Mouse (Mus musculus): Measurements from ENCODE around the gene Cdkl4. TPM values are rescaled to one million over a fixed set of nuclear protein-coding genes. Genes with fewer than 3 reads are reported as not detected.

The Cdkl4 gene
- total and polyA plus RNA-seq, 2 experiments from 2014 or later, result 0.05 TPM; not detected in 1

DNA sequence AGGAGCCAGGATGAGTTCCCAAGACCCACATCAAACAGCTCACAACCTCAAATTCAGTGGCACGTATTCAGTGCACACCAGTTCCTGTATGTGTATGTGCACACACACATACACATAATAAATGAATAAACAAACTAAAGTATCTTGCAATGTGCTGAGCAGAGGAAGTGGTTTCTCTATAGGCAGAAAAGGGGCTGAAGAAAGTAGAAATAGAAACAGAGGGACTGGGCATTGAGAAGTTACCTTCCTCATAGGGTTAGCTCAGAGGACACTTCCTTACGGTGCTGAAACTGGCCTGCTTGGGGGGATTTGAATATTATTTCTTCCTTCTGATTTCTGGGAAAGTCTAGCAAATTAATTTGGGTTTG is 75.8 kb downstream of the Cdkl4 start:
- Histone ChIP-seq H3K4me2 (ENCODE audit: low read depth, low read length) (no peak overlapping the region), H3K4me3 (ENCODE audit: low read depth, low read length) (no peak overlapping the region), H3K27me3 (ENCODE audit: control insufficient read depth, insufficient read depth, low read length) (no peaks in the 10 kb centered on the region), H3K27ac (ENCODE audit: low read depth) (no peak overlapping the region), H3K9me3 (replicated peaks; ENCODE audit: control insufficient read depth, low read length) (no peaks in the 10 kb centered on the region), H3K9ac (replicated peaks; ENCODE audit: low read depth, low read length) (no peak overlapping the region), H3K36me3 (replicated peaks; ENCODE audit: control insufficient read depth, insufficient read depth, low read length) (no peaks in the 10 kb centered on the region), H3K4me1 (ENCODE audit: control insufficient read depth, insufficient read depth) (no peaks in the 10 kb centered on the region; the same call in 1 of the 2 replicates)
- 69% methylated on average over 2 of the region's 2 CpGs for WGBS
- DNase-seq (ENCODE audit: low spot score) (no peak), ATAC-seq (ENCODE audit: insufficient read depth, low read depth) (no peak)
- no peak for TF ChIP-seq EP300 (IDR thresholded peaks at IDR 0.05; ENCODE audit: low read depth)

DNA sequence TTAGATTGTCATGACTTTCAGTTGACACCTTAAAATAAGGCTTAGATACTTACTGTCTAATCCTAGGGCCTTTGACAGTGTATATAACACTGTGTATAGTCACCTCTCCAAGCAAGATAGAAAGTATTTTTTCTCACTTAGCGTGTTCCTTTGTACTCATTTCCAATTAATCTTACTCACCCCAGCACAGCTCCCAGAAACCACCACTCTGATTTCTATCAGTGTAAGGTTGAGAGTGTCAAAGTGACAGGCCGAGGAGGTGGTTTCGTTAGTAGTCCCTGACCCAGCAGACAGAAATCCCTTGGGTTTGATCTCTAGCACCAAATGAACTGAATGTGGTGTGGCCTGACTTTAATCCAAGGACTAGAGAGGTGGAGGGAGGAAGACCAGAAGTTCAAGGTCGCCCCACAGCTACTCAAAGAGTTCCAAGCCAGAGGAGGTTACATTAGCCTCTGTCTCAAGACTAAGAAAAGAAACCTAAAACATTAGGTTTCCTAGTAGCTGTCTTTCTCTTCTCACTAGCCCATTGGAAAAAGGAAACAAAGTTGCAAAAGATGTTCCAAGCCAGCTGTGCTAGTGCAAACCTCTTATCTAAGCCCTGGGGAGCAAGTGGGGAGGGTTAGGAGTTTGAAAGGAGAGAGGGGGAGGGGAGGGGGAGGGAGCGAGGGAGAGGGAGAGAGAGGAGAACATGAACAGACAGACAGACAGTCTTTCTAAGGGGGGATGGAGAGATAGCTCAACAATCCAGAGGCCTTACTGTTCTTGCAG is 76.4 kb downstream of the Cdkl4 start:
- WGBS, result 63% methylated on average over 5 of the region's 5 CpGs
- Histone ChIP-seq H3K9me3 (replicated peaks; ENCODE audit: control insufficient read depth, low read length) (no peaks in the 10 kb centered on the region), H3K27ac (ENCODE audit: low read depth) (no peak overlapping the region), H3K36me3 (replicated peaks; ENCODE audit: control insufficient read depth, insufficient read depth, low read length) (no peaks in the 10 kb centered on the region), H3K27me3 (ENCODE audit: control insufficient read depth, insufficient read depth, low read length) (no peaks in the 10 kb centered on the region), H3K4me2 (ENCODE audit: low read depth, low read length) (no peak overlapping the region), H3K4me1 (ENCODE audit: control insufficient read depth, insufficient read depth) (no peaks in the 10 kb centered on the region; the same call in 1 of the 2 replicates), H3K4me3 (ENCODE audit: low read depth, low read length) (no peak overlapping the region), H3K9ac (replicated peaks; ENCODE audit: low read depth, low read length) (no peak overlapping the region)
- ATAC-seq (ENCODE audit: insufficient read depth, low read depth), result no peak
- DNase-seq (ENCODE audit: low spot score), result no peak
- TF ChIP-seq EP300 (IDR thresholded peaks at IDR 0.05; ENCODE audit: low read depth), result no peak

DNA sequence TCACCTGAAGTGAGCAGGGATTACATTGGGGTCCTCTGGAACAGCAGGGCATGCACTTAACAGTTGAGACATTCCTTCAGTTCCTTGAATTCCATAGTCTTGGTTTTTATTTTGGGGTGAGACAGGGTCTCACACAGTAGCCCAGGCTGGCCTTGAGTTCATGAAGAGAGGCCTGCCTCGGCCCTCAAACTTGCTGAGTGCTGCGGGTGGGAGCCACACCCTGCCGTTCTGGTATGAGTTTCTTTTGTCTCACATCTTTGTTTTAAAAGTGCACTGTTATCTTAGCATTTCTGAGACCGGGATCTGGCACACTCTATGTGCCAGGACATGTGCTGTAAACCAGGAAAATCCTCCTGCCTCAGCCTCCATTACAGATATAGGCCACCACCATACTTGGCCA is 77.6 kb downstream of the Cdkl4 start:
- H3K4me2 ChIP-seq (ENCODE audit: low read depth, low read length), result no peak overlapping the region
- WGBS, result 61% methylated on average over 4 of the region's 4 CpGs
- H3K27ac ChIP-seq (ENCODE audit: low read depth), result no peak overlapping the region
- no peak for TF ChIP-seq EP300 (IDR thresholded peaks at IDR 0.05; ENCODE audit: low read depth)
- TF ChIP-seq CTCF (IDR thresholded peaks at IDR 0.05; ENCODE audit: low read depth), result no peak
- no peaks in the 10 kb centered on the region; the same call in 1 of the 2 replicates for H3K4me1 ChIP-seq (ENCODE audit: control insufficient read depth, insufficient read depth)
- ATAC-seq (ENCODE audit: insufficient read depth, low read depth), result no peak
- H3K9ac ChIP-seq (replicated peaks; ENCODE audit: low read depth, low read length), result no peak overlapping the region
- no peaks in the 10 kb centered on the region for H3K27me3 ChIP-seq (ENCODE audit: control insufficient read depth, insufficient read depth, low read length)
- no peaks in the 10 kb centered on the region for H3K36me3 ChIP-seq (replicated peaks; ENCODE audit: control insufficient read depth, insufficient read depth, low read length)
- no peak overlapping the region for H3K4me3 ChIP-seq (ENCODE audit: low read depth, low read length)
- H3K9me3 ChIP-seq (replicated peaks; ENCODE audit: control insufficient read depth, low read length), result no peaks in the 10 kb centered on the region
- DNase-seq (ENCODE audit: low spot score), result no peak

DNA sequence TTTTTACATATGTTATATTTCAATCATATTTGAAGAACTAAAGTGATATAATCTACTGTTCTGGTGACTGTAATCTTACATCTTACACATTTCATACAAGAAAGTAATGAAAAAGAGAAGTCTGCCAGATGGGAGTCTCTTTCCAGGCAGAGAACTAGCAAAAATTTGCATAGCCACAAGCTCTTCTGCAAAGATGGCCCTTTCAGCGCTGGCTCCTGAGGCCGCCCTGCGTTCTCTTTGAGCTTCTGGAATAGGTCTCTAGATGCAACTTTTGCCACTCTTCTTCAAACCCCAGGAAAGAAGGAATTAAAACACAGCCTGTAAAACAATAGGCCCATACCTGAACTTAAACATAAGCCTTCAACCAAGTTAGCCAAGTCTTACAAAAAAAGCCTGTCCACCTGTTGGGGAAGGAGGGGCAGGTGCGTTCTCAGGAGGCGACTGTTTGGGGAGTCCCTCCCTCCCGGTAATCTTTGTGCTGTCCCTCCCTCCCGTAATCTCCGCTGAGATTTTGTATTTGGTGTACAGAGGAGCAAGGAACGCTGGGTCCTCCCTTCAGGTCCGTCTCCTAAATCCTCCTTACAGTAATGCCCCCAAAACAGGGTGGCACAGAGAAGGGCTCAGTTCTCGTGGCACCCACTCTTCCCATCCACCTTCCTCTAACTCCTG is 78.9 kb downstream of the Cdkl4 start:
- TF ChIP-seq CTCF (IDR thresholded peaks at IDR 0.05; ENCODE audit: low read depth) (no peak), EP300 (IDR thresholded peaks at IDR 0.05; ENCODE audit: low read depth) (no peak)
- Histone ChIP-seq H3K36me3 (replicated peaks; ENCODE audit: control insufficient read depth, insufficient read depth, low read length) (no peaks in the 10 kb centered on the region), H3K27me3 (ENCODE audit: control insufficient read depth, insufficient read depth, low read length) (no peaks in the 10 kb centered on the region), H3K4me1 (ENCODE audit: control insufficient read depth, insufficient read depth) (no peaks in the 10 kb centered on the region; the same call in 1 of the 2 replicates), H3K4me3 (ENCODE audit: low read depth, low read length) (no peak overlapping the region), H3K4me2 (ENCODE audit: low read depth, low read length) (no peak overlapping the region), H3K27ac (ENCODE audit: low read depth) (no peak overlapping the region), H3K9ac (replicated peaks; ENCODE audit: low read depth, low read length) (no peak overlapping the region), H3K9me3 (replicated peaks; ENCODE audit: control insufficient read depth, low read length) (no peaks in the 10 kb centered on the region)
- WGBS, result 61% methylated on average over 11 of the region's 11 CpGs
- DNase-seq (ENCODE audit: low spot score) (no peak), ATAC-seq (ENCODE audit: insufficient read depth, low read depth) (no peak)

DNA sequence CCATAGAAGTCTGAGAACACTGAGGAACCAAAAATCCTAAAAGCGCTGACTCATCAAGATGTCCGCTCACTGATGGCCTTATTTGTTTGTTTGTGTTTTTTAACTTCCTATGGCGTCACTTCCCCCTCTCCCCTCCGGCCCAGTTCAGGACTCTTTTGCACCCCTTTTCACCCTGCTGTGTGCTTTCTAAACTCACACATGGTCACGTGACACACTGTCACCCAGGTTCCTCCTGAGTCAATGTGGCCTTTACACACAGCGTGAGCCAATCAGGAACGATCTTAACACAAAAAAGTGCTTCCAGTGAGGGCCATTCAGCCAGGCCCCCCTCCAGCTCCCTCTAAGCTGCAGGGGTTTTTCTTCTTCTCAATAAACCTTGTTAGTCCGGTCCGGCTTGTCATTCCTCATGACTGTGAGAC is 80.4 kb downstream of the Cdkl4 start:
- Histone ChIP-seq H3K27ac (ENCODE audit: low read depth) (no peak overlapping the region), H3K4me2 (ENCODE audit: low read depth, low read length) (no peak overlapping the region), H3K9me3 (replicated peaks; ENCODE audit: control insufficient read depth, low read length) (no peaks in the 10 kb centered on the region), H3K4me3 (ENCODE audit: low read depth, low read length) (no peak overlapping the region), H3K27me3 (ENCODE audit: control insufficient read depth, insufficient read depth, low read length) (no peaks in the 10 kb centered on the region), H3K36me3 (replicated peaks; ENCODE audit: control insufficient read depth, insufficient read depth, low read length) (no peaks in the 10 kb centered on the region), H3K4me1 (ENCODE audit: control insufficient read depth, insufficient read depth) (no peaks in the 10 kb centered on the region; the same call in 1 of the 2 replicates), H3K9ac (replicated peaks; ENCODE audit: low read depth, low read length) (no peak overlapping the region)
- TF ChIP-seq CTCF (IDR thresholded peaks at IDR 0.05; ENCODE audit: low read depth), result no peak
- no peak for TF ChIP-seq EP300 (IDR thresholded peaks at IDR 0.05; ENCODE audit: low read depth)
- DNase-seq (ENCODE audit: low spot score) (no peak), ATAC-seq (ENCODE audit: insufficient read depth, low read depth) (no peak)
- WGBS, result 90% methylated on average over 9 of the region's 9 CpGs
